Mouse (Mus musculus) kidney, embryonic 14.5 days (tissue): Measurements from ENCODE around the gene Thap7. TPM values are rescaled to one million over a fixed set of nuclear protein-coding genes. Genes with fewer than 3 reads are reported as not detected.
"Not testable (repeated sequence)": the region's sequence is repeated elsewhere in the genome, so short reads cannot be mapped to it uniquely, and the experiment has no call there.

ENCODE experiments used
- ATAC-seq: fragments of 200-750 bp; cut with Nextera tagmentation; 2 replicates; pipeline ENCODE4 v1.8.0; 2017; ENCODE audit warnings: moderate number of reproducible peaks, mild to moderate bottlenecking, moderate TSS enrichment, moderate library complexity; ENCODE audit not compliant: low FRiP score, low TSS enrichment
- H3K27ac ChIP-seq: fragments of 300-500 bp; sonication (generic); 2 replicates; pipeline ENCODE4 v1.5.1; 2014; ENCODE audit warnings: low read depth, mild to moderate bottlenecking, low read length, moderate library complexity, mixed read lengths
- H3K27me3 ChIP-seq: fragments of 300-500 bp; sonication (generic); 2 replicates; pipeline ENCODE4 v1.6.1; 2014; ENCODE audit warnings: mild to moderate bottlenecking, low read length; ENCODE audit not compliant: control insufficient read depth, insufficient read depth
- H3K36me3 ChIP-seq: fragments of 300-500 bp; sonication (generic); 2 replicates; pipeline ENCODE4 v1.6.1; 2014; ENCODE audit warnings: low read length, mixed read lengths; ENCODE audit not compliant: control insufficient read depth, insufficient read depth
- H3K4me1 ChIP-seq: fragments of 300-500 bp; sonication (generic); 2 replicates; pipeline ENCODE4 v1.6.1; 2014; ENCODE audit warnings: low read length, mixed read lengths; ENCODE audit not compliant: control insufficient read depth, insufficient read depth
- H3K4me2 ChIP-seq: fragments of 300-500 bp; sonication (generic); replicated peaks from 2 replicates; pipeline ENCODE4 v1.6.1; 2014; ENCODE audit warnings: low read depth, mild to moderate bottlenecking, low read length
- H3K4me3 ChIP-seq: fragments of 300-500 bp; sonication (generic); 2 replicates; pipeline ENCODE4 v1.5.1; 2014; ENCODE audit warnings: mild to moderate bottlenecking, low read length
- H3K9ac ChIP-seq: fragments of 300-500 bp; sonication (generic); 2 replicates; pipeline ENCODE4 v1.6.1; 2014; ENCODE audit warnings: low read depth, mild to moderate bottlenecking, low read length, moderate library complexity
- H3K9me3 ChIP-seq: fragments of 300-500 bp; sonication (generic); 2 replicates; pipeline ENCODE4 v1.6.1; 2016; ENCODE audit warnings: low read length; ENCODE audit not compliant: control insufficient read depth
- whole genome bisulfite sequencing: fragments of 180-500 bp; shearing (Covaris S2); extraction: QIAGEN DNeasy Blood & Tissue Kit; methylation state at CpG from one replicate; pipeline ENCODE4 v1.1.7; 2014; 5-methylcytosine and 5-hydroxymethylcytosine counted together
- polyA plus RNA-seq: library from polyadenylated mRNA; unstranded; fragments of >200 nt; fragmentation: Nextera tagmentation; extraction: Ambion mirVana; gene quantifications from 2 replicates; pipeline ENCODE4 v1.2.1, GENCODE M21; 2014

The Thap7 gene
- polyA plus RNA-seq, 1 experiment from 2014 or later: 49.1 TPM

GRCm38 (mm10) chr16:17561128-17561750 is 30.3 kb upstream of the Thap7 start, which contains the start of gene Lrrc74b:
Gene Lrrc74b (minus strand): TSS chr16:17561247.
- no peaks in the 10 kb centered on the region for H3K9me3 ChIP-seq
- peak within 1 kb of the TSS; percentile 56 for H3K27ac ChIP-seq
- H3K4me3 ChIP-seq: peak within 1 kb of the TSS; percentile 30
- H3K27me3 ChIP-seq: no peaks in the 10 kb centered on the region; the same call in 1 of the 2 replicates
- WGBS: 1% methylated on average over 22 of the region's 22 CpGs
- peak within 1 kb of the TSS; percentile 53 for H3K4me2 ChIP-seq
- H3K4me1 ChIP-seq: peaks cover 19% of the 10 kb centered on the region
- ATAC-seq: peak; percentile 87
- no peaks in the 10 kb centered on the region for H3K36me3 ChIP-seq
- H3K9ac ChIP-seq: peak within 1 kb of the TSS; percentile 38; the same call in 1 of the 2 replicates

GRCm38 (mm10) chr16:17559396-17560027 is 28.6 kb upstream of the Thap7 start:
- H3K36me3 ChIP-seq: no peaks in the 10 kb centered on the region
- WGBS: 74% methylated on average over 9 of the region's 9 CpGs
- no peak overlapping the region for H3K4me3 ChIP-seq
- H3K27ac ChIP-seq: no peak overlapping the region; the same call in 1 of the 2 replicates
- H3K4me1 ChIP-seq: peaks cover 19% of the 10 kb centered on the region
- no peaks in the 10 kb centered on the region for H3K9me3 ChIP-seq
- H3K4me2 ChIP-seq: peak overlapping the region; percentile 25; the same call in 1 of the 2 replicates
- no peak for ATAC-seq
- H3K27me3 ChIP-seq: no peaks in the 10 kb centered on the region; the same call in 1 of the 2 replicates
- no peak overlapping the region; the same call in 1 of the 2 replicates for H3K9ac ChIP-seq

- 1% methylated on average over 5 of the region's 5 CpGs for WGBS
- Histone ChIP-seq H3K4me1 (peaks cover 19% of the 10 kb centered on the region), H3K4me2 (peak overlapping the region; percentile 25), H3K9ac (peak overlapping the region; percentile 14; the same call in 1 of the 2 replicates), H3K27ac (peak overlapping the region; percentile 44), H3K4me3 (no peak overlapping the region), H3K9me3 (no peaks in the 10 kb centered on the region), H3K27me3 (no peaks in the 10 kb centered on the region; the same call in 1 of the 2 replicates), H3K36me3 (no peaks in the 10 kb centered on the region)
- ATAC-seq: peak; percentile 5; the same call in 1 of the 2 replicates
Measured at GRCm38 (mm10) chr16:17558811-17559210, 27.9 kb upstream of the Thap7 start.

GRCm38 (mm10) chr16:17557947-17558480 is 27.1 kb upstream of the Thap7 start:
- no peak overlapping the region for H3K4me2 ChIP-seq
- peak; percentile 5; the same call in 1 of the 2 replicates for ATAC-seq
- H3K9ac ChIP-seq: no peak overlapping the region
- no peak overlapping the region for H3K4me3 ChIP-seq
- no peaks in the 10 kb centered on the region for H3K36me3 ChIP-seq
- WGBS: 0% methylated on average over 5 of the region's 5 CpGs
- no peaks in the 10 kb centered on the region for H3K9me3 ChIP-seq
- H3K27ac ChIP-seq: no peak overlapping the region; the same call in 1 of the 2 replicates
- H3K4me1 ChIP-seq: peaks cover 19% of the 10 kb centered on the region
- H3K27me3 ChIP-seq: no peaks in the 10 kb centered on the region; the same call in 1 of the 2 replicates

GRCm38 (mm10) chr16:17556907-17557306 is 26.0 kb upstream of the Thap7 start:
- no peak for ATAC-seq
- Histone ChIP-seq H3K27me3 (no peaks in the 10 kb centered on the region), H3K27ac (no peak overlapping the region), H3K4me2 (no peak overlapping the region), H3K4me3 (no peak overlapping the region), H3K9ac (no peak overlapping the region), H3K9me3 (no peaks in the 10 kb centered on the region), H3K4me1 (peaks cover 19% of the 10 kb centered on the region), H3K36me3 (no peaks in the 10 kb centered on the region)
- whole genome bisulfite sequencing: 58% methylated on average over 4 of the region's 4 CpGs

GRCm38 (mm10) chr16:17556180-17556579 is 25.2 kb upstream of the Thap7 start:
- Histone ChIP-seq H3K27me3 (no peaks in the 10 kb centered on the region), H3K36me3 (no peaks in the 10 kb centered on the region), H3K4me3 (no peak overlapping the region), H3K4me1 (peaks cover 19% of the 10 kb centered on the region), H3K9me3 (no peaks in the 10 kb centered on the region), H3K9ac (no peak overlapping the region), H3K27ac (no peak overlapping the region), H3K4me2 (no peak overlapping the region)
- WGBS: 84% methylated on average over 4 of the region's 4 CpGs
- no peak for ATAC-seq

GRCm38 (mm10) chr16:17554702-17555101 is 23.8 kb upstream of the Thap7 start:
- not testable (repeated sequence) for H3K9me3 ChIP-seq, H3K9ac ChIP-seq, H3K27me3 ChIP-seq, H3K4me3 ChIP-seq, ATAC-seq, H3K27ac ChIP-seq, H3K36me3 ChIP-seq, H3K4me2 ChIP-seq
- WGBS: 27% methylated on average over 4 of the region's 4 CpGs
- peaks cover 13% of the 10 kb centered on the region for H3K4me1 ChIP-seq

GRCm38 (mm10) chr16:17553910-17554685 is 23.2 kb upstream of the Thap7 start:
- H3K9ac ChIP-seq: no peak overlapping the region
- H3K4me1 ChIP-seq: peaks cover 9% of the 10 kb centered on the region
- ATAC-seq: peak; percentile 91
- peak overlapping the region; percentile 27; the same call in 1 of the 2 replicates for H3K4me2 ChIP-seq
- H3K4me3 ChIP-seq: peak overlapping the region; percentile 4; the same call in 1 of the 2 replicates
- no peaks in the 10 kb centered on the region for H3K27me3 ChIP-seq
- no peaks in the 10 kb centered on the region for H3K36me3 ChIP-seq
- H3K27ac ChIP-seq: no peak overlapping the region
- 9% methylated on average over 18 of the region's 18 CpGs for WGBS
- H3K9me3 ChIP-seq: no peaks in the 10 kb centered on the region
